Mouse (Mus musculus): ENCODE results near the gene Cacnb2. TPM values are rescaled to one million over a fixed set of nuclear protein-coding genes. Genes with fewer than 3 reads are reported as not detected.
"Not testable (repeated sequence)": the region's sequence is repeated elsewhere in the genome, so short reads cannot be mapped to it uniquely, and the experiment has no call there.

The Cacnb2 gene
- total RNA-seq, 2 experiments from 2014 or later: 0.26 to 0.32 TPM

DNA sequence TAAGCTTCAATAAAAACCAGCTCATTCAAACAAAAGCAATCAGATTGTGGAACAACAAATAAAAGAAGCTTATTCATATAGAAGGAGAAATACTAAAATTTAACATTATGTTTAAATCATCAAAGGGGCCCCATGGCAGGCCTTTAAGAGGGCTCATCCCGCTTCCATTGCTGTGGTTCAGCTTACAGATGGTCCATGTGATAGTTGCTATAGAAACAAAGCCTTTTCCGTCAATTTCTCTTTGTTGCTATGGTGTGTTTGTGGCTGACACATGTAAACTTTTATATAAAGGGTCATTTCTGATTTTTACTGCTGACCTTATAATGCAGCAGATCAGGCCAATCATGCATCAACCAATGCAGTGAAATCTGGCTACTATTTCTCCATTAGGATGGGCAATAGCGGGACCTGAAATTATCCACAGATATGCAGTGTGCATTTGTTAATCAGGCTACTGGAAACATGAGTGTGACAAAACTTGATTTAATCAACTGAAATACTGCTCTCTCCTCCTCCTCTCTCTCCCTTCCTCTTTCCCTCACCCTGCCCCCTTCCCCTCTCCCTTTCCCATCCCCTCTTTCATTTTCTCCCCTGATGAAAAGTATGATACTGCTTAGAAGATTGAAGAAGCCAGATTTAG is 54.4 kb downstream of the Cacnb2 start:
- no peak for DNase-seq

DNA sequence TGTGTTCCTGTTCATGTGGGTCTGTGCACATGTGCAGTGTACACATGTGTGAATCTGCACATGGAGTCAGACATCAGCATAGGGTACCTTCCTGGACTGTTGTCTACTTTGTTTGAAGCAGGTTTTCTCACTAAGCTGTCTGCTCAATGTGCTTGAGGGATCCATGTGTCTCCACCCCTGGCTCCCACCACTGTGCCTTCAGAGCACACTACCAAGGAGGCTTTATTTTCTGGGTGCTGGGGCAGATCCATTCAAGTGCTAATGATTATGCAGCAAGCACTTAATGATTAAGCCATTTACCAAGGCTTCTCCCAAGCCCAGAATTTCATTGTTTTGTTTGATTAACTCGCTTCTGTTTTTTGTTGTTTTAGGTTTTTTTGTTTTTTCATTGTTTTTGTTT is 62.3 kb downstream of the Cacnb2 start:
- no peak for DNase-seq

DNA sequence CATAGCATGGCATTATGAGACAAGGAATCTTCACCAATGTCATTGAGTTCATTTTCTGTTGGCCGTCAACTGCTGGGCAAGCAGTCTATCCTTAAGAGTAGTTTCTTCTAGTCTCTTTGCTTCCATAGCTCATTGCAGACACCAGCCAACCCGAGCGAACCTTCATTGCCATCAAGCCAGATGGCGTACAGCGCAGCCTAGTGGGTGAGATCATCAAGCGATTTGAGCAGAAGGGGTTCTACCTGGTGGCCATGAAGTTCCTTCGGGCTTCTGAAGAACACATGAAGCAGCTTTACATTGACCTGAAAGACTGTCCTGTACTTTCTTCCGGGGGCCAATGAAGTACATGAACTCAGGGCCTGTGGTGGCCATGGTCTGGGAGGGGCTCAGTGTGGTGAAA is 69.2 kb downstream of the Cacnb2 start:
- DNase-seq: no peak

DNA sequence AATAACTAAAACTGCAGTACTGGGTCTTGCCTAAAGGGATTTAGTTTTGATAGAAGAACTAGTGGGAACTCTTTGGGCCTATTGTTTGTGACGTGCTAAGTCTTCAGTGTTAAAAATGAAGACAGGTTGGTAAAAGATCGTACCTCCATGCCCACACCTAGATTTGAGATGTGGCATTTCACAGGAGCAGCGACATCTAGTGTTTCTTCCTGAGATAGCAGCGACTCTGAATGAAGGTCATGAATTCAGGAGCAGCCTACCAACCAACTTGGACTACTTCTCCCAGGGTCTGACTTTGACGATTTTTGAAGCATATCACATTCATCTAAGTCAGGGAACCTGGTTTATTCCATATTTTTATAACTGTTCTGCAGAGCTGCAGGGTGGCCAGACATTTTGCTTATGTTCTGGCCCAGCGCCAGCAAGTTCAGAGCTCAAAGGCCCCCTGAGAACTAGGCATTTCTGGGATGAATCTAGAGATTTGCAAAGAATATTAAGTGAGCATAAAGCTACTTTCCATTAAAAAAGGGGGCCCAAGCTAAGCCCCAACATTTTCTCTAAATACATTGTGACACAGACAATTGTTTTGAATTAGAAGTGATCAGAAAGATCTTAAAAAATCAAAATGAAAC is 74.1 kb downstream of the Cacnb2 start:
- DNase-seq: peak; percentile 7

DNA sequence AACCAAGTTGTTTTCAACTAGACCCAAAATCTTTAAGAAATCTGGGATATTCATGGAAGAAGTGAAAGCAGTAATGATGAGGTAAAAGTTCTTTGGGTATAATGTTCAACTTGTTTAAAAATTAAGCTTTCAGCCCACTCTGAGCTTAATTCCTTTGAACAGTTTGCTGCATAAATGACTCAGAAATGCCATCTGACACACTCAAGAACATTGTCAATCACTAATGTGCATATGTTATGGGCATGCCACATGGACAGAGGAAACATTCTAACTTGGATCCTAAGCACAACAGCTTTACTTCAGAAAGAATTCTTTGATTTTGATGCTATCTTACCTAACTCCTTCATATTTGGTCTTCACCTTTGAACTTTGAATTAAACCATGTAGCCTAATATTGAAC is 81.3 kb downstream of the Cacnb2 start:
- DNase-seq: no peak

DNA sequence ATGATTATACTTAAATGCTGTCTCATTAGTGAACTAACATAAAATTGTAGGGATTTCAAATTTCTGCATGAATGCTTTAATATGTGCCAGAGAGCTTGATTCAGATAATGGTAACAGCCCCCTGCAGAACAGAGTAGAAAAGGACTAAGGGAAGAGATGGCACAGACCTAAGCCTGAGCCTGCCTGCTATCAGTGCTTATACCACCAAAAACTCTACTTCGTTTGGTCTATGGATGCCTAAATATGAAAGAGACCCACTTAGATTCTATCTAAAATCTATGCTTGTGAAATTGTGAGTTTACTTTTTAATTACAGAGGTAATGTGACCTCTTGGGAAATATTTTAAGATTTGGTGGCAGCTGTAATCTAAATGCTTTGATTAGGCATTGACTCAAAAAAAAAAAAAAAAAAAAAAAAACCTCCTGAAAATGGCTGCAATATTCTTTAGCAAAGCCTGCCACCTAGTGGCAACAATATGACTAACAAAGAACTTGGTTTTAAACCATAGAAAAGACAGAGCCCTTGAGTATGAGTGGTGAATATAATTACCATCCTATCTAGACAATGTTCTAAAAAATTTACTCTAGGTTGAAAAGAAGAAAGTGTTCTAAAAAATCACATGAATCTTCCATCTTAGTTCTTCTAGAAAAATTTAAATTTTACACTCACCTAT is 100.2 kb downstream of the Cacnb2 start:
- DNase-seq: no peak

DNA sequence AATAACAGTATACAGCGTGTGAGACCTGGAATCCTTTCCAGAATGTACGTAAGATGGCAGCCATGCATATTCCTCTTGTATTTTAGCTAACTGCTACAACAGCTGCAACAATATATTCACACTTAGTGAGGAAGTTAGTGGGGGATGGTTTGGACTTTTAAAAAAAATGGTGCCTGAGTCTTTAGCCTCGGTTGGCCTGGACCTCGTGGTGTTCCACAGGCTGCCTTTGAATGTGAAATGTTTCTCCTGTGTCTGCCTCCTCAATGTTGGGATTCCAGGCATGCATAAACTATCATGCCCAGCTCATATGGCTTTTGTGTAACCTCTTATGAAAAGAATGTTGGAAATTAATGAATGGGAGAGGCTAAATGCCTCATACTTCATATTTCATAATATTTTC is 100.8 kb downstream of the Cacnb2 start:
- no peak for DNase-seq

DNA sequence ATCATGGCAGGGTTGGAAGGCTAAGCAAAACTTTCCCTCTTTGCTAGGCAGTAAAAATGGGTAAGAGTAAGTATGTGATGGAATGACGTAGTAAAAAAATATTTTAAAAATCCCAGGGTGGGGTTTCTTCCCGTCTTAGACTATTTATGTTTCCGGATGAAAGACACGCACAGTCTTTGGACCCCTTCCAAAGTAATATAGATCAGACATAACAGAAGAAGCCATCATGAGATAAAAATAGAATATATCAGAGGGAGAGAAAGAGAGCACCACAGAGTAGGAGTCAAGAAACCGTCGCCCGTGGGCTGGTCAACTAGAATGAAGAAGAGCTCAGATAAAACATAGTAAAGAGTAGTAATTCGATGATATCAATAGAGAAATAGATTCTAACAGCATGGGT is 107.4 kb downstream of the Cacnb2 start:
- no peak for DNase-seq

DNA sequence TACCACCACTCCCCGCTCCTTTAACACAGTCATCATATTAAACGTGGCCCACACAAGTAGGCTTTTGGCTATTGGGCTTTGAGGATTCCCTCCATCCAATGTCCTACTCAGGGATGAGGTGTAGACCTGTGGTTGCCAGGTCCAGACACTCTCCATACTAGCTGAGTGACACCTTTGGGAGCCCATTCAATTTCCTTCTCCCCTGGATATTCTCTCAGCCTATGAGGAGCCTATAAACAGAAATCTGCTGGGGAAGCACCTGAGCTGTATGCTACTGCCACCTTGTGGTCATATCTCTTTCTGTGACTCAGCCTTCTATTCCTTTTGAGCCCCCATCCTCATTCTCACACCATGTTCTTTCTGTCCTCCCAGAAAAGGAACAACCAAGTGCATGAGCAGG is 108.9 kb downstream of the Cacnb2 start:
- DNase-seq: no peak

DNA sequence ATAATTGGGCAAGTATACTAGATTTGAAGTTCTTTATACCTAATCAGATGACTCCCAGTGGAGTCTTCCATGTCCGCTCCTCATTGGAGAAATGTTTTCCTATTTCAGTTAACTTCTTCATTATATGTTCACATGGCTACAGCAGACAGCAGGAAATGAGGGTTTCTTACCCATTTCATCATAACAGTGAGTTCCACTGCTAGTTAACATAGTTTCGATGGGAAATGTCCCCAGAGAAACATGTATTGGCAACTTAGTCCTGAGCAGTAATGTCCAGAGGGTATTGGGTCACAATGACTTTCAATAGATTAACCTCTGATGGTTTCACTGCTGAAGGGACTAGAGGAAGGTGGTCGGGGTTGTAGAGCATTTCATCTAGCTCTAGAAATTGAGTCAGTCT is 110.2 kb downstream of the Cacnb2 start:
- DNase-seq: no peak

DNA sequence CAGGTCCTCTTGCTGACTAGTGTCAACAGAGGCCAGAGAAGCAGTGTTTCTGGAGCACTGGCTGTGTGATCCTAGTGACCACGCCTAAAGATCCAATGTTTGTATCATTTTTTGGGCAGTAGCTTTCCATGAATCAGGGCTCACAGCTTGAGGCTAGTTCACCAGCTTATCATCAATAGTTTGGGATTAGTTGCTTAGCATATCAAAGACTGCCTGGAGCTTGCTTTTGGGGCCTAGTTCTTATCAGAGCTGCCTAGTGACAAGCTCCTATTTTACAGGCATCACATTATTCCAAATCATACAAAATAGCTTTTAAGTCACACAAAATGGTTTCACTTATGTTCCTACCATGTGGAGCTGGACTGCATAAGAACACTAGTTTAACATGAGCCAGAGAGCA is 113.8 kb downstream of the Cacnb2 start:
- no peak for DNase-seq

DNA sequence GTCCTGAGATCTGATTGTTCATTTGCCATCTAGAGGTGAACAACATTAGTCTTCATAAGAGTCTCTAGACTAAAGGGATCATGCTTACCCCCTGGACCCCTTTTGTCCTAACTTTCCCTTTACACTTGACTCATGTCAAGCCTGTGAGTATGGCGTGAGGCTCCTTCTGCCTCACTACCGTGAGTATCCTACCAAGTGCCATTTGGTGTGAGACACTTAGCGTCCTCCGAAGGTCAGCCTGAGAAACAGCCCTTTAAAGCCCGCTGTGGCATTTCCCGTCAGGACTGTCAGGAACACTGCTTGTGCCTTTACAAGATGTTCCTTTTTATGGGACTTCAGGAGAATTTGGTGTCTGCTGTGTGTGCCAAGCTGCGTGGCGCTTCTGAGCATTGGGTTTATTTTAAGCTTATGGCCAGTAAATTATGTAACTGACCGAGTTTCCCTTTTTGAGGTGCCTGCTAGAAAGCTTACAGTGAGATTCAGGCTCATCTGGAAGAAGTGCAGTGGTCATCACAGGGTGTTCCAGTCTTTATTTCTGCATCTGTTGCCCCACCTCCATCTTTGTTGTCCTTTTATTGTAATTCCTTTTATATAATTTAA is 116.3 kb downstream of the Cacnb2 start:
- DNase-seq: no peak

DNA sequence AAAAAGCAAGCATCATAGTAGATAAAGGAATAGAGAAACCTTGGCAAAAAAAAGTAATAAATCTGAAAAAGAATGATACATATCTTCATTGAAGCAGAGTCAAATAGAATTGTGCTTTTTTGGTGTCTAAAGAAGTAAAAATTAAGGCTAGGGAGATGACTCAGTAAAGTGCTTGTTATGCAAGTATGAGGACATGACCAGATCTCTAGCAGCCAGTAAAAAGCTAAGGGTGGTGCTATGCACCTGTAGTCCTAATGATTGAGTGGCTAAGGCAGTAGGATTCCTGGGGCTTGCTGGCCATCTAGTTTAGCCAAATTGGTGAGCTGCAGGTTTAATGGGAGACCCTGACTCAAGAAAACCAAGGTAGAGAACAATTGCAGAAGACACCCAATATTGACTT is 122.5 kb downstream of the Cacnb2 start:
- no peak for DNase-seq

DNA sequence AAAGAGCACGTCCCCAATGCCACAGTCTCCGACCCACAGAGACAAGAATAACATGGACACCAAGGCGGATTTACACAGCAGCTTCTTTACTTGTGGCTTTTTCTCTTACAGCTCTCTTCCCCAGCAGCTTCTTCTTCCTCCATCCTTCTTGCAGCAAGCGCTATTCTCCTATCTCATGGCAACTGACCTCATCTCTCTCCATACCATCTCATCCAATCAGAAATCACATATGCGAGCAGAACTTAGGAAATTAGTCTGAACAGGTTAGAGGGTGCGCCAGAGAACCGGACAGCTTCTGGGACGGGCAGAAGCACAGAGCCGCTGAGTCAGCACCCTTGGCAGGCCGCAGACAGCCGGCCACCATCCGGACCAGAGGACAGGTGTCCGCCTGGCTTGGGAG is 123.7 kb downstream of the Cacnb2 start:
- DNase-seq: not testable (repeated sequence)

DNA sequence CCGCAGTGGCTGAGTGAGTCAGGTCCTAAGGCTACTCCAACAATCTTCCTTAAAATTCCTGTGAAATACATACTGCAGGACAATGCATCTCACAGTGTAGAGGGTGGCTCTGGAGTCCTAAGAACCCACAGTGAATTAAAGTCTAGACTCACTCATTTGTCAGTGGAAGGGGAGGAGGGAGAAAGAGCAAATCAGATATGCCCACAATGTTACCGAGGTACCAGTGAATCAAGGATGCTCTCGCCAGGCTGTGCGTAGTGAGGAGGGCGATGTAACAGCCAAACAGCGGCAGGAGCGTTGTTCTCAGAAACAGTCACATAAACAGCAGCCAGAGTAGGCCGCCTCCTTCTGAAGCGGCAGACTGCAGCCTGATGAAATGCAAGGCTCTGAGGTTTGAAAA is 136.0 kb downstream of the Cacnb2 start:
- no peak for DNase-seq

DNA sequence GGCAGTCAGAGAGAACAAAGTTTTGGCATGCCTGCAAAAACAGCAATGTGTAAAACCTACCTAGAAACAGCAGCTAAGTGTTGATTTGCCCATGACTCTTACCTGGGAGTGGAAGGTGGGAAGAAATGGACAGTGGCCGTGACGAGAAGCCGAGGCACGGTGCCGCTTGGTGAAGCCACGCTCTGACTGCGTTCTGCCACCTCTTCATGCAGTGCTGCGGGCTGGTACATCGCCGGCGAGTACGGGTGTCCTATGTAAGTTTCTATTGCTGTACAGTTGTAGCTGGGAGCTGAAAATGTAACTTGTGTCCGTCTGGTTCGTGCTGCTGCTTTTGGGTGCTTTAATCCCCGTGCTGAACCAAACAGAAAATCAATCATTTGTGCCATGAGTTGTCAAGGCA is 136.6 kb downstream of the Cacnb2 start:
- DNase-seq: no peak

DNA sequence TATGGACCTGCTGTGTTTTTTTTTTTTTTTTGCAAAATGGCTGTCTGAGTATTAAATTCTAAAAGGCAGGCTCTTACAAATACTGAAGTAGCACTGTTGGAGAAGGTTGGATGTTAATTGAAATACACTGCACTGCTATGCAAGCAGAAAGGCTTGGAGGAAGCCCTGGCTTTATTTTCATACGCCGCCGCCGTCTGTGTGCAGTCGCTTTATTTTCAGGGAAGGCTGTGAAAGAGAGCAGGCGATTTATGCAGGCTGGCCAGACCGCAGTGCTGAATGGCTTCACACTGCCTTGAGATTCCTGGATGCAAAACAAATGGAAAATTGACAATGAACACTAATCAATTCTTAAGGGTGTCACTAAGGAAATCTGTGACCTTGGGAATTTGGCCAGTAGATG is 137.5 kb downstream of the Cacnb2 start:
- no peak for DNase-seq

DNA sequence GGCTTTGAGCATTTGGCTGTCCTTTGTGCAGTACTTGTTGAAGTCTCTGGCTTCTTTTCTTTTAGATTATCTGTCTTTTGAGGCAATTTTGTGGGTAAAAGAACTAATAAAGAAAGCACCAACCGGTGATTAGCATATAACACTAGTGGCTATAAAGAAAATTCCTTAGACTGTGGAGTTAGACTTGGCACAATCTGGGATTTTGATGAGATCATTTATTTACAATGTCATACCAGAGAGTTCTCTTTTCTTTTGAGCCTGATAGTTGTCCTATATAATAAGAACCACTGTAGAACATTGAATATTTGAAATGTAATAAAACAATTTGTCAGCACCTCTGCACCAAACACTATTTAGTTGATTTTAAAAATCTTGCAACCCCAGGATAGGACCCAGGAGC is 141.9 kb downstream of the Cacnb2 start:
- DNase-seq: no peak

DNA sequence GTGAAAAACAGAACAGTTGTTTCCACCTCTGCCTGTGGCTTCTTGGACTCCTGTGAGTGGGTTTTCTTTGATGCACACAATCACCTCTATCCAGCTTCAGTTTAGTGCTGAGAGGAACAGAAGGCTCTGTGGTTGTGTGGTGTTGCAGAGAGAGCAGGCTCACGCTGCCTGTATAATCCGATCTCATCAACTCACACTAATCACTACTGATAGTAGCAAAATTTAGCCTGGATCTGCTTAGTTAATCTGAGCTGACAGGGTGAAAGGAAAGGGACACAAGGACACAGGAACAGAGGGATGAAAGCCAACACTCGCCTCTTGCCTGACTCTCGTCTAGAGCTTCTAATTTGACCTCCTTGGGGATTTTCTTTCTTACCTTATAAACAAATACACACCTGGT is 160.0 kb downstream of the Cacnb2 start:
- DNase-seq: no peak

DNA sequence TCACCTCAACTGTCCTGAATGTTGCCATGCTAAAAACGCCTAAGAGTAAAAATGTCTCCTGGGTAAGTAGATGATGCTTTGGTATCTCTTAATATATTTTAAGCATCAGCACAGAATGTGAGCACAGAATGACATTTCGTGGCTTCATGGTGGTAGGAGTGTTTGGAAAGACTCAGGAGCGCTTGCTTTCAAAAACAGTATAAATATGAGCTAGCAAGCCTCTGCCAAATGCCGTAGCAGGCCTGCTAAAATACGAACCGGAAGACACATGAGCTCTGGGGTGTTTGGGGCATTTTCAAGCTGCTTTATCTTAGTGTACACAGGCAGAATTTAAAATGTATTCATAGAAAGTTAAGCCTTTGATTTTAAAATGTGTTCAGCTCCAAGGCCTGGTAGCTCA is 161.0 kb downstream of the Cacnb2 start:
- no peak for DNase-seq

DNA sequence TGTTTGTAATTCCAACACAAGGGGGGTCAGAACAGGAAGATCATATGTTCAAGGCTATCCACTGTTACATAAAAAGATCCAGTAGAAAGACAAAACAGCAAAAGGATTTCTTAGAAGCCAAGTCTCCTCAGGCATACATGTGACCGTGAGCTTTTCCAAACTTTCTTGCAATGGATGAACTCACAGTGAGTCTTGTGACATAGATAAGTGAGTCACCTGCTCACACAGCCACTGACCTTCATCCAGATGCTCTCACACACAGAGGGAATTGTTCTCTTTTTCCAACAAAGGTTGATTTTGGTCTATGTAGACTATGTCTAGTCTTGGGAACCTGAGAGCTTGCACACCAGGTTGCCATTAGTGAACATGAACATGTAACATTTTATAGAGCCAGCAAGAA is 166.6 kb downstream of the Cacnb2 start:
- DNase-seq: no peak

DNA sequence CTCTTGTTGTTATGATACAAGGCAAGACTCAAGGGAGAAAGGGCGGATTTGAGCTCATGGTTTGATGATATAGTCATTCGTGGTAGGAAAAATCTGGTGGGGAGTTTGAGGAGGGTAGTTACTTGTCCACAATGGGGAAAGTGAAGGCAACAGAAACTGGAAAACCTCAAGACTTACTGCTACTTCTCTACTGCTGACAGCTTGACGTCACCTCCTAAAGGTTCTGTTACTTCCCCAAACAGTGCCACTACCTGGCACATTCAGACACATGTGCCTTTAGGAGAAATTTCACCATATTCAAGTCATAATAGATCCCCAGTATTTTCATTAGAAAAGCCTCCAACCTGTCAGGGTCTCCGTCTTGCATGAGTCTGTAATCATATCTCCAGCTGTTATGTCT is 167.7 kb downstream of the Cacnb2 start:
- no peak for DNase-seq

DNA sequence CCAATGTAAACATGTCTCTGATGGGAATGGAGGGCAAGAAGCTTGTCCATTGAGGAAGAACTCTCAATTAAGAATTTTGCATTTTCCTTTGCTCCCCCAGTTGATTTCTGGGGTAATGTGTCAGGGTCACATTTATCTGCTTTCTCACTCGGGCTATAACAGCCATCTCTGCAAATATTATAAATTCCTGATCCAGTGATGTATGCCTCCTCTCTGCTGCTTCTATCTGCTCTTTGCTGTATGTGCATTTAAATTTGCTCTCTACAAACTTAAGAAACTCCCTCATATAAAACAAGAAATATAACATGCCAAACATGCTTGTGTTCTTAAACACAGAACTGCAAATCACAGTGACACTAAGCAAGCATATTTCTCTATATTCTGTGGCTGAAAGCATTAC is 171.5 kb downstream of the Cacnb2 start:
- DNase-seq: no peak
